Mouse (Mus musculus): ENCODE data around the gene Rmnd5b. TPM values are rescaled to one million over a fixed set of nuclear protein-coding genes. Genes with fewer than 3 reads are reported as not detected.
A peak's percentile ranks its signal among the peaks of the same experiment; 100 is the strongest.
"Not testable (repeated sequence)": the region's sequence is repeated elsewhere in the genome, so short reads cannot be mapped to it uniquely, and the experiment has no call there.

The Rmnd5b gene
- 49.4 TPM for polyA plus RNA-seq (2021)

DNA sequence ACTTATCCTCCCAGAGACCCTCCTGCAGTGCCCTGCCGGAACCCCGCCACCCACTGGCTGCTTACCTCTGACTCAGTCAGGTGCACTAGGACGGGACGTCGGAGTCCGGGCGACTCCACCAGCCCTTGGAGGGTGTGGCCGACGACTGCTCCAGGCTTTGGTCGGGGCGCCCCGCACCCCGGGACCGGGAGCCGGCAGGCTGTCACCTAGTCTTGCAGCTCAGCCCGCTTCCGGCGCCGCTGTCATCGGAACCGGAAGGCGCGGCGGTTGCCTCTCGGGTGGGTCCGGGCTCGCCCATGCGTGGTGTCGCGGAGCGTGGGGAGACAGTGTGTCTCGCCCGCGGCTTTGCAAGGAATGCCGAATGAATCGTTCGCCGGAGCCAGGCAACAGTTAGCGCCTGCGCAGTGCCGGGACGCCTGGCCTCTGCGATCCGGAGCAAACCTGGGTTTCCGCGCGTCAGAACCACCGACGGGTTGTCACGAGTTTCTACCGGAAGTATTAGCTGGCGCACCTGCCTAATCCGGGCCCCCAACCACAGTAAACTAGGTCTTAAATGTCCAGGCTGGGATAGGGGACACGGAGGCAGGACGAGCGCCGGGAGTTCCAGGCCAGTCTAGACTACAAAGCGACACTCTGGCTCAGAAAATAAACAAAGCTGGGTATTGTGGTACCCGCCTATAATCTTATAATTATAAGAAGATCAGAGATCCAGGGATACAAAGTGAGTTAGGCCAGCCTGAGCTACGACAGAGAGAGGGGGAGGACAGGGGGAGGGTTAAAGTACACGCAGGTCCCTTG, at the start of gene Rmnd5b:
Gene Rmnd5b (minus strand): TSS at position 372 of the 798 bp plus-strand sequence.
- TF ChIP-seq CTCF (IDR thresholded peaks at IDR 0.05): no peak
- in situ Hi-C loops (cut with MboI; ENCODE audit: low pct_unique_long_range_greater_than_20kb): no loop called here
- ATAC-seq (peak; percentile 7), DNase-seq (ENCODE audit: low read depth, low spot score) (no peak)
- ChIA-PET POLR2A (interaction anchor here (0.6 to 1.5 kb wide), 8 partner anchors 9 to 221 kb away, joined by 3 to 13 read pairs (median 4); partner anchors contain the start of genes D930048N14Rik and N4bp3), CTCF (interaction anchor here (1.2 to 1.4 kb wide), 5 partner anchors 9 to 46 kb away, joined by 4 to 7 read pairs (median 4); no protein-coding TSS in a partner anchor)
- no peaks in the 10 kb centered on the region for H3K27me3 ChIP-seq

DNA sequence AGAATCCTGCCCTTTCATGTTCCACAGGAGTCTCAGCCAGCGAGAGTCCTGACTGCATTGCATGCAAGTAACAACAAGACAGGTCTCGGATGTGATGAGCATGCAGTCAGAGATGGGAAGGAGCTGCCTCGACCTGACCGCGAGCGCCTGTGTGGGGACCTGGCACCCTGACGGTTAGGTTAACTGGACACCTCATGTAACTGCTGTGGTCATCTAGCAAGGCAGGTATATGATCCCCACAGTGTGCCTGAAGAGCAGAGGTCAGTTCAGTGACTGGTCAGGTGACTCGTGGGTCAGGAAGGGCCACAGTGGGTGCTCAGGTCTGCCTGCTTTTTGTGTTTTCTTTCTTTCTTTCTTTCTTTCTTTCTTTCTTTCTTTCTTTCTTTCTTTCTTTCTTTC, 46.3 kb upstream of the Rmnd5b start:
- in situ Hi-C loops (cut with MboI; ENCODE audit: low pct_unique_long_range_greater_than_20kb): loop anchor here (5.0 to 25.0 kb wide), 2 partner anchors 65 to 395 kb away; partner anchors contain the start of genes Col23a1 and Nhp2
- no peak for ATAC-seq
- TF ChIP-seq CTCF (IDR thresholded peaks at IDR 0.05): no peak
- CTCF ChIA-PET: interaction anchor here (0.7 to 5.3 kb wide), 10 partner anchors 9 to 70 kb away, joined by 3 to 61 read pairs (median 3); partner anchors contain the start of genes Nhp2 and Rmnd5b
- POLR2A ChIA-PET: no interaction called here
- H3K27me3 ChIP-seq: no peaks in the 10 kb centered on the region
- DNase-seq (ENCODE audit: low read depth, low spot score): no peak

DNA sequence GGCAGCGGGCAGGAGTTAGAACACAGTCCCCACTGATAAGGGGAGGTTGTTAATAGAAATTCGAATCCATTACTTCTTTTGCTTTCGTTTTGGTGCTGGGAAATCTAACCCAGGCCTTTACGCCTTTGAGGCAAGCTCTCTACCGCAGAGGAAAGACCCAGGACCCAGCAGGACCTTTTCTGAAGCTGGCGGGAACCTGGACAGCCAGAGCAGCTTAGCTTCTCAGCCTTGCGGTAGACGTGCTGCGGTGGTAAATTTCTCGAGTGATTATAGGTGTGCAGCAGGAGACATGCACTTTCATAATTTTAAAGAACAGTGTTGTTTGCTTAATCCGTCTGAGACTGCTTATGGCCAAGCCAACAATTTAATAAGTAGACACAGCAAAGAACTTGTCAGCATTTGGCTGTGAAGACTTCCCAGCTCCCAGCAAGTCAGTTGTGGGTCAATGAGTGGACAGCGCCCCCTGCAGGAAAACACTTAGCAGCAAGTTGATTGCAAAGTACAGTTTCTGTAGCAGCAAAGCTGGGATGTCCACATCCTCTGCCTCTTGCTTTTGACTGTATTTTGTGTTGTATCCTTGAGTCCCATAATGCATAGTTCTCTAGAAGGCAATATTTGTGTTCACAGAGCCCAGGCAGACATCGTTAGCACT, 45.8 kb upstream of the Rmnd5b start:
- ATAC-seq: no peak
- H3K27me3 ChIP-seq: no peaks in the 10 kb centered on the region

DNA sequence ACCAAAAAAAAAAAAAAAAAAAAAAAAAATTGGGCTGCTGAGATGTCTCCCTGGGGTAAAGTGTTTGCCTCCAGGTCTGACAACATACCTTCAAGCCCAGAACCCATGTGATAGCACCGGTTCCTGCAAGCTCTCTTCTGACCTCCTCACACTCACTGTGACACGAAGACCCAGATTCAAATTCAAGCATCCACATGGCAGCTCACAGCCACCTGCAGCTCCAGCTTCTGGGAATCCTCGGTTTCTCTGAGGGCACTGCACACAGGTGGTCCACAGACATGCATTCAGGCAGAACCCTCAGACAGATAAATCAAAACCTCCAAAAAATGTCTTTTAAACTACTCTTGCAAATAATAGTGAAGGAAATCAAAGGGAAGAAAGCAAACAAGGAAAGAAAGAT, 43.8 kb upstream of the Rmnd5b start:
- in situ Hi-C loops (cut with MboI; ENCODE audit: low pct_unique_long_range_greater_than_20kb): loop anchor here (25.0 kb wide), 1 partner anchor 392 kb away; the partner anchor contains the start of gene Col23a1
- DNase-seq (ENCODE audit: low read depth, low spot score) (no peak), ATAC-seq (no peak)
- no peak for TF ChIP-seq CTCF (IDR thresholded peaks at IDR 0.05)
- ChIA-PET CTCF (interaction anchor here (5.3 kb wide), 1 partner anchor 63 kb away, joined by 61 read pairs; the partner anchor contains the start of gene Nhp2), POLR2A (interaction anchor here (0.5 kb wide), 1 partner anchor 10 kb away, joined by 3 read pairs; the partner anchor contains the start of gene 0610009B22Rik)
- H3K27me3 ChIP-seq: no peaks in the 10 kb centered on the region

More for the DNA sequence above, 45.8 kb upstream of the Rmnd5b start:
- DNase-seq (ENCODE audit: low read depth, low spot score): no peak
- in situ Hi-C loops (cut with MboI; ENCODE audit: low pct_unique_long_range_greater_than_20kb): loop anchor here (5.0 to 25.0 kb wide), 2 partner anchors 64 to 394 kb away; partner anchors contain the start of genes Col23a1 and Nhp2
- CTCF ChIA-PET: interaction anchor here (0.6 to 5.3 kb wide), 13 partner anchors 8 to 73 kb away, joined by 3 to 61 read pairs (median 3); partner anchors contain the start of genes D930048N14Rik, N4bp3, Nhp2 and Rmnd5b
- POLR2A ChIA-PET: interaction anchor here (0.6 to 0.7 kb wide), 2 partner anchors 10 to 55 kb away, joined by 3 read pairs; no protein-coding TSS in a partner anchor
- peak; percentile 89 for TF ChIP-seq CTCF (IDR thresholded peaks at IDR 0.05)

- no peak for ATAC-seq
- ChIA-PET POLR2A (no interaction called here), CTCF (interaction anchor here (1.0 to 1.6 kb wide), 3 partner anchors 16 to 60 kb away, joined by 3 to 9 read pairs (median 3); partner anchors contain the start of gene Nhp2)
- H3K27me3 ChIP-seq: no peaks in the 10 kb centered on the region
- DNase-seq (ENCODE audit: low read depth, low spot score): no peak
- TF ChIP-seq CTCF (IDR thresholded peaks at IDR 0.05): no peak
- in situ Hi-C loops (cut with MboI; ENCODE audit: low pct_unique_long_range_greater_than_20kb): loop anchor here (25.0 kb wide), 1 partner anchor 391 kb away; the partner anchor contains the start of gene Col23a1
Measured at GRCm38 (mm10) chr11:51677737-51678418, 42.2 kb upstream of the Rmnd5b start.

DNA sequence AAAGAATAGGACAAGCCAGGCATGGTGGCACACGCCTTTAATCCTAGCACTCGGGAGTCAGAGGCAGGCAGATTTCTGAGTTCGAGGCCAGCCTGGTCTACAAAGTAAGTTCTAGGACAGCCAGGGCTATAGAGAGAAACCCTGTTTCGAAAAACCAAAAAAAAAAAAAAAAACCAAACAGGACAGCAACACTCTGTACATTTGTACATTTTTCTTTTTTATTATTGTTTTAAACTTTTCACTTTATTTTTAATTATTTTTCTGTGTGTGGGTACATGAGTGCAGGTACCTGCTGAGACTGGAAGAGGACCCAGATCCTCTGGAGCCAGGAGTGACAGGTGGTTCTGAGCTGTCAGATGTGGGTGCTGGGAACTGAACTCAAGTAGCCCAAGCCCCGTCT, 39.7 kb upstream of the Rmnd5b start:
- in situ Hi-C loops (cut with MboI; ENCODE audit: low pct_unique_long_range_greater_than_20kb): loop anchor here (25.0 kb wide), 1 partner anchor 388 kb away; the partner anchor contains the start of gene Col23a1
- ATAC-seq (no peak), DNase-seq (ENCODE audit: low read depth, low spot score) (no peak)
- H3K27me3 ChIP-seq: no peaks in the 10 kb centered on the region
- TF ChIP-seq CTCF (IDR thresholded peaks at IDR 0.05): no peak
- POLR2A ChIA-PET: no interaction called here
- CTCF ChIA-PET: interaction anchor here (1.4 kb wide), 1 partner anchor 13 kb away, joined by 3 read pairs; the partner anchor contains the start of gene 0610009B22Rik

DNA sequence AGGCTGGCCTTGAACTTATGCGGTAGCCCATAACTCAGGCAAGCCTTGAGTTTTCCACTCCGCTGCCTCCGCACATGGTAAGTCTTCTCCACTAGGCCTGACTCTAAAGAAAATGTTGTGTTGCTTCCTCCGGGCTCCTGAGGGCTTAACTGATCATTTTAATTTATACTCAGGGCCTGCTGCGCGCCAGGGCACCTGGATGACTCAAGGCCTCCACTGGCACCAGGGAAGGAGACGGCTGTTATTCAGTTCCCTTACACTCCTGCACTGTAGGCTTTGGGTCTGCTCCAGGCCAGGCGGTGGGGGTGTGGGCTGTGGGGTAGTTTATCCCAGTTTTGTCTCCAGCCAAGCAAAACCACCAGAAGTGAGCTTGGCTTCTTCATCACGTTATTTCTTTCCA, 37.6 kb upstream of the Rmnd5b start:
- no peak for TF ChIP-seq CTCF (IDR thresholded peaks at IDR 0.05)
- no peaks in the 10 kb centered on the region for H3K27me3 ChIP-seq
- ATAC-seq (peak; percentile 93), DNase-seq (ENCODE audit: low read depth, low spot score) (peak; percentile 85)
- POLR2A ChIA-PET: interaction anchor here (1.0 to 1.6 kb wide), 6 partner anchors 10 to 52 kb away, joined by 3 to 10 read pairs (median 4); partner anchors contain the start of genes D930048N14Rik and N4bp3
- CTCF ChIA-PET: interaction anchor here (1.1 to 3.7 kb wide), 4 partner anchors 9 to 61 kb away, joined by 3 to 27 read pairs (median 6); partner anchors contain the start of gene Rmnd5b
- in situ Hi-C loops (cut with MboI; ENCODE audit: low pct_unique_long_range_greater_than_20kb): no loop called here

GRCm38 (mm10) chr11:51671376-51671775, 35.7 kb upstream of the Rmnd5b start:
- POLR2A ChIA-PET: no interaction called here
- ATAC-seq: no peak

DNA sequence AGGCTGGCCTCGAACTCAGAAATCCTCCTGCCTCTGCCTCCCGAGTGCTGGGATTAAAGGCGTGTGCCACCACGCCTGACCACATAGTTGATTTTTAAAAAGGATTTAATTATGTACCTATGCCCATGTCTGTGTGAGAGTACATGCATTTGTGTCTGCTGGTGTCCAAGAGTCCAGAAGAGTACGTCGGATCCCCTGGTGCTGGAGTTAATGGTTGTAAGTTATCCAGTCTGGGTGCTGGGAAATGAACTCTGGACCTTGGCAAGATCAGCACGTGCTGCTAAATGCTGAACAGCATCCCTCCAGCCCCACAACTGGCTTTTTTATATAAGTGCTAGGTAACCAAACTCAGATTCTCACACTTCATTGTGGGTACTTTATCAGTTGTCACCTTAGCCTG, 35.1 kb upstream of the Rmnd5b start:
- ChIA-PET CTCF (interaction anchor here (3.7 kb wide), 1 partner anchor 9 kb away, joined by 27 read pairs; no protein-coding TSS in a partner anchor), POLR2A (no interaction called here)
- H3K27me3 ChIP-seq: no peaks in the 10 kb centered on the region
- DNase-seq (ENCODE audit: low read depth, low spot score): no peak
- in situ Hi-C loops (cut with MboI; ENCODE audit: low pct_unique_long_range_greater_than_20kb): no loop called here
- TF ChIP-seq CTCF (IDR thresholded peaks at IDR 0.05): no peak
- no peak for ATAC-seq

More at GRCm38 (mm10) chr11:51671376-51671775, 35.7 kb upstream of the Rmnd5b start:
- CTCF ChIA-PET: interaction anchor here (1.0 to 3.7 kb wide), 2 partner anchors 10 to 56 kb away, joined by 3 to 27 read pairs; no protein-coding TSS in a partner anchor
- in situ Hi-C loops (cut with MboI; ENCODE audit: low pct_unique_long_range_greater_than_20kb): no loop called here
- no peak for DNase-seq (ENCODE audit: low read depth, low spot score)
- TF ChIP-seq CTCF (IDR thresholded peaks at IDR 0.05): no peak
- H3K27me3 ChIP-seq: no peaks in the 10 kb centered on the region

DNA sequence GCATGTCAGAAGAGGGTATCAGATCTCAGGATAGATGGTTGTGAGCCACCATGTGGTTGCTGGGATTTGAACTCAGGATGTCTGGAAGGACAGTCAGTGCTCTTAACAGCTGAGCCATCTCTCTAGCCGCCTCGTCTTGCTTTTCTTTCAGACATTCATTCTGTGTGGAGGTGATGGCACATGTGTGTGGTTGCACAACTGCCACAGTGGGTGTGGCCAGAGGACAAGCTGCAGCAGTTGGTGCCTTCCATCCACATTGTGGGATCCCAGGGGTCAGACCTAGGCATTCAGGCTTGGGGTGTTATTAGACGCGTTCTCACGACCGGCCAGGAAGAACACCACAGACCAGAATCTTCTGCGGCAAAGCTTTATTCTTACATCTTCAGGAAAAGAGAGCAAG, 29.1 kb upstream of the Rmnd5b start:
- ATAC-seq; CTCF ChIA-PET; POLR2A ChIA-PET; DNase-seq (ENCODE audit: low read depth, low spot score); H3K27me3 ChIP-seq; in situ Hi-C loops (cut with MboI; ENCODE audit: low pct_unique_long_range_greater_than_20kb): not testable (repeated sequence)

Data from Patski (cell line).